Mouse (Mus musculus): ENCODE measurements around the gene Dact1. TPM values are rescaled to one million over a fixed set of nuclear protein-coding genes. Genes with fewer than 3 reads are reported as not detected.

The Dact1 gene
- polyA plus RNA-seq, 1 experiment: 58.5 TPM

DNA sequence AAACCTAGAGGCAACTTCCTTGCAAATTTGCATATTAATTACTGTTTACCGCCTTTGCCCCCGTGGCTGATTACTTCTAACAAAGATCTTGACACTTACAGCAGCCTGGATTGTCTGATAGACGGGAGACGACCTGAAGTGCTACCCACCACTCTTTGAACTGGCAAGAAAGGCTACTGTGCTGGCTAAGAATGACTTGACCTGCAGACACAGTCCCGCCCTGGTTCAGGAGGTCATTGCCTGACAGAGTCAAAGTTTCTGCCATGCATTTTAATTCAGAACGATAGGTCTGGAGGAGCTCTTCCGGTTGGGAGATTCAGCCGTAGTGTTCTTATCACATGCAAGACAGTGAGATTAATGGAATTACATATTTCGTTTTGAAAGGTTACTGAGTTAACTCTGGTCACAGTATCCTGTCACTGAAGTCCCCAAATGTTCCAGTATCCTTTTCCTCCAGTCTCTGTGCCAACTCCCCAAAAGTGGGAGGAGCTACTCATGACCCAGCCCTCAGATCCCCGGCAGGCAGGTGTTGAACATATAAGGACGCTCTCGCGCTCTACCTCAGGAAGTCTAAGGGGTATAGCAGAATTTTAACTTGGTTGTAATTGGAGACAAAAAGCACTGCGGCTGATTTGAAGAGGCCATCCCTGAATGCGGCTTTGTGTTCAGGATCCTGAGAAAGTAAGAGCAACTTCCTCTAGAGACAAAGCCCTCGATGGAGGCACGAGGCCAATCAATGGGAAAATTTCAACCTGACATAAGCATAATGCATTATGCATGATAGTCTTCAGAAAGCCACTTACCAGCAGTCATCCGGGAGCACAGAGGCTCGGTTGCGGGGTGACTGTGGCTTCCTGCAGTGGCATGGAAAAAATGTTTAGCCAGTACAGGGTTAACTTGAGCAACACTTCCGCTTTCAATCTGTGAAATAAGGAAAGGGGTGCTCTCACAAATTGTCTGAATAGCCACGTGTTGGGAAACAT, 15.4 kb upstream of the Dact1 start:
- TF ChIP-seq CTCF (IDR thresholded peaks at IDR 0.05; ENCODE audit: borderline replicate concordance, extremely low read depth, insufficient read depth, insufficient read length) (no peak), POLR2A (IDR thresholded peaks at IDR 0.05; ENCODE audit: borderline replicate concordance, extremely low read depth, insufficient read depth, insufficient read length, poor library complexity, severe bottlenecking) (no peak)
- peak; percentile 70 for DNase-seq (ENCODE audit: low read depth)

DNA sequence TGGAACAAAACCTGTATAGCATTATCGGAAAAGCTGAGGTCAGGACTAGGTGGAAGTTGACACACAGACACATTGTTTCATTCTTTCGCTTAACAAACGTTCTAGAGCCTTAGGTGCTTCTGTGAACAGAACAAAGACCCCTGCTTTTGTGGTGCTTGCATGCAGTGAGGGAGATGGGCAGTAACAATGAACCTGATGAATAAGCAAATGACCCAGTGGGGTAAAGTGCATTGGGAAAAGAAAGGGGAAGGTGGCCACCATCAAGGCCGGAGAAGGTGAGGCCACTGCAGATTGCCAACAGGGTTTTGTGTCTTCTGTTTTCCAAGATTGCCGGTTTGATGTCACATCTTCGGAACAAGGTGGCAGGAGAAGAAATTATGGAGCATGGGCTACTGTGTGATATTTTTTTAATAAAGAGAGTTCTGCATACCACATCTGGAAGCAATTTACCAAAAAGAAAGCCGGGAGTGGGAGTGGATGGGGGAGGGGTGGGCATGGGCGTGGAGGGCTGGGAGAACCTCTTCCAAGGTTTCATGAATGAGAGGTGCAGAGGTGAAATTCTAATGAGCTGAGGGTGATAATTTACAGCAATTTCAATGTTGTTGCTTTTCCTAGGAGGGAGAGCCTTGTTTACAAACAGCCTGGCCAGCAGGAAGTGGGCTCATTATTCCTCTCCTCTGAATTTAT, 12.7 kb upstream of the Dact1 start:
- no peak for TF ChIP-seq CTCF (IDR thresholded peaks at IDR 0.05; ENCODE audit: borderline replicate concordance, extremely low read depth, insufficient read depth, insufficient read length)
- no peak for TF ChIP-seq POLR2A (IDR thresholded peaks at IDR 0.05; ENCODE audit: borderline replicate concordance, extremely low read depth, insufficient read depth, insufficient read length, poor library complexity, severe bottlenecking)
- no peak for DNase-seq (ENCODE audit: low read depth)

DNA sequence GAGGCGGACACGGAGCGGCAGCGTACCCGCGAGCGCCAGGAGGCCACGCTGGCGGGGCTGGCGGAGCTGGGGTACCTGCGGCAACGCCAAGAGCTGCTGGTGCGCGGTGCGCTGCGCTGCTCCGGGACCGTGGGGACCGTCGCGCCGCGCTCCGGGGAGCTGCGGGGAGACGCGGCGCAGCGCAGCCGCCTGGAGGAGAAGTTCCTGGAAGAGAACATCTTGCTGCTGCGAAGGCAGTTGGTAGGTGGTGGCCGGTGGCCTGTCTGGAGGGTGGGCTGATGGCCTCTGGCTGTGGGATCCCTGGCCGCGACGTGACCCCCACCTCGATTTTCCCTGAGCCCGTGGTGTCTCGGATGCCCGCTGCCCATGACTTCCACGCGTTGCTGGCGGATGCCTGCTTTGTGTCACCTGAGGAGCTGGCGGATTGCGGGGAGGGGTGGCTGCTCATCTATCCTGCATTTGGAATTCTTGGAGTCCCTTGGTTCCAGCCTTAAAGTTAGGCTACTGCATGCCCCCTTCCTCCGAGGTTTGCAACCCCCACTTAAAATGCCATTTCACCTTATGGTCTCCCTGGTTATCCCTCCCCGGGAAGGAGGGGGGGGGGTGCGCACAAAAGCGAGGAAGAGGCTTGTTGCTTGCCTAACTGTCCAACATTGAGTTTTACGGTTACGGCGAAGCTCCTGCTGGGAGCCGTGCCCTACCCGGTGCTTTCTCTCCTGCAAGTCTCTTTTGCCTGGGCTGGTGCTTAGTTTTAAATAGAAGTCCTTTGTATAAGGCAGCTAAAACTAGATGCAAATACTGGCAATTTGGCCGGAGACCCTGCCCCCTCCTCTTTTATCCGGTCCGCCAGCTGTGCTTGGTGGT, 616 bp downstream of the Dact1 start:
- DNase-seq (ENCODE audit: low read depth): peak; percentile 62
- no peak for TF ChIP-seq POLR2A (IDR thresholded peaks at IDR 0.05; ENCODE audit: borderline replicate concordance, extremely low read depth, insufficient read depth, insufficient read length, poor library complexity, severe bottlenecking)
- TF ChIP-seq CTCF (IDR thresholded peaks at IDR 0.05; ENCODE audit: borderline replicate concordance, extremely low read depth, insufficient read depth, insufficient read length): no peak

DNA sequence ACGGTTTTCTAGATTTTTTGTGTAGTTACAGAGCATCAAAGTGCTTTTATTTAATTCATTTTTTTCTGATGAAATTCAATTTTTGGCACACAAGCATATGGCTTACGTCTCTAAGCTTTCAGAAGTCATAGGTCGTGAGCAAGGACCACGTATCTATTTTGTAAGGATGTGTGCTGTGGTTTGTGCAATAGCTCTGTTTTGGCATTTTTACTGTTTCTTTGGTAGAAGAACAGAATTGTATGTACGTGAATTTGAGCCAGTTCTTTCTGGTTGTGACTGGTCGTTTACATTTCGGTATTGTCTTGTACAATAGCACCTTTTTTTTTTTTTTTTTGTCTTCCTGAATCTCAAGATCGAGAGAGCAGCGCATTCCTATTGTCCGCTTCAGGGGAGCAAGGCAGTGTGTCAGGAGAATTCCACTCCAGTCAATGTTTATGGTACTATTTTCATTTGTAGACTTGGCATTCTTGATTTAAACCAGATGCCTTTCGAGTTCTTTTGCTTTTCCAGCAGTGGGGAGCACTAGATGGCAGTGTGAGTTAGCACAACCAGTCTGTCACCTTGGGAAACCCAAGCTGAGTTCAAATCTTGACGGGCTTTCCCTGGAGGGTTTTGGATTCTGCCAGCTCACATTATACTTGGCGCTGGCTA, 1.7 kb downstream of the Dact1 start:
- DNase-seq (ENCODE audit: low read depth): peak; percentile 91
- peak; percentile 64; the same call in 1 of the 2 replicates for TF ChIP-seq CTCF (IDR thresholded peaks at IDR 0.05; ENCODE audit: borderline replicate concordance, extremely low read depth, insufficient read depth, insufficient read length)
- no peak for TF ChIP-seq POLR2A (IDR thresholded peaks at IDR 0.05; ENCODE audit: borderline replicate concordance, extremely low read depth, insufficient read depth, insufficient read length, poor library complexity, severe bottlenecking)

DNA sequence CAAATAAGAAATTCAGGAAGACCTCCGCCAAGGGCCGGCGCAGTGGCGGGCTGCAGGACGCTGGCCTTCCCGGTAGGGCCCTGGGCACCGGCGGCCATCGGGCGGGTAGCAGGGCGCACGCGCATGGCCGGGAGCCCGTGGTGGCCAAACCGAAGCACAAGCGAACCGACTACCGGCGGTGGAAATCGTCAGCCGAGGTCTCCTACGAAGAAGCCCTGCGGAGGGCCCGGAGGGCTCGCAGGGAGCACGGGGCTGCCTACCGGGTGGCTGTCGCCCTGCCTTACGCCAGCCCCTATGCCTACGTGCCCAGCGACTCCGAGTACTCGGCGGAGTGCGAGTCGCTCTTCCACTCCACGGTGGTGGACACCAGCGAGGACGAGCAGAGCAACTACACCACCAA, 8.6 kb downstream of the Dact1 start:
- TF ChIP-seq CTCF (IDR thresholded peaks at IDR 0.05; ENCODE audit: borderline replicate concordance, extremely low read depth, insufficient read depth, insufficient read length) (no peak), POLR2A (IDR thresholded peaks at IDR 0.05; ENCODE audit: borderline replicate concordance, extremely low read depth, insufficient read depth, insufficient read length, poor library complexity, severe bottlenecking) (no peak)
- no peak for DNase-seq (ENCODE audit: low read depth)

DNA sequence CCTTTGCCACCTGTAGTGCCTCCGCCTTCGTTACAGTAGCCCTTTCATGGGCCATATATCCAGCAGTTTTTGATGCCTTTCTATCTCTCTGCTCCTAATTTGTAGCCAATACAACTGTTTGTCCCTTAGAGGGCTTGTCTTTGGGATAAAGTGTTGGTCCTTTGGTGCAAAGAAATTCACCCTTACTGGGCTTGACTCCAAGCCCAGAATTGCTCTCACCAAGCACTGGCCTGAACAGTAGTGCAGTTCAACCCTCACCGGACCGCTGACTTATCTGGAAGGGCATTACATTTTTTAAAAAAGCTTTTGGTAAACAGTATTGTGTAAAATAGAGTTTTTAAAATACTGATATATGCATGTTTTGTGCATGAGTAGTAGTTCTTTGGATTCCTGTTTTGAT, 9.9 kb downstream of the Dact1 start:
- DNase-seq (ENCODE audit: low read depth): no peak
- TF ChIP-seq POLR2A (IDR thresholded peaks at IDR 0.05; ENCODE audit: borderline replicate concordance, extremely low read depth, insufficient read depth, insufficient read length, poor library complexity, severe bottlenecking): no peak
- no peak for TF ChIP-seq CTCF (IDR thresholded peaks at IDR 0.05; ENCODE audit: borderline replicate concordance, extremely low read depth, insufficient read depth, insufficient read length)

DNA sequence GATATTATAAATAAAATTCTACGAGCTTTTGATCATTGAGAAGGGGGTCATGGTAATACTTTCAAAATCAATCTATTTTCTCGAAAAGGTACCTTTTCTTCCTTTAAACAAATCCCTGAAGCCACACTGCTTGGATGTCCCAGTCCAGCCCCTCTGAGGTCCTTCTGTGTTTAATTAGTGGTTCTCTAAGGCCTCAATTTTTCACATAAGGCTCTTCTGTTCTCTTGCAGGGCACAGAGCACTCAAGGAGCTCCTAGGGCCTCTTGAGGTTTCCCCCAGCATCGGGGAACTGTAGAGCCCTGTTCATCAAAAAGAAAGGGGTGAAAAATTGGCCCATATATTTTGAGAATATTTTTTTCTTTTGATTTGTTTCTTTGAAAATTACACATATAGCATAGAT, 23.0 kb downstream of the Dact1 start:
- TF ChIP-seq CTCF (IDR thresholded peaks at IDR 0.05; ENCODE audit: borderline replicate concordance, extremely low read depth, insufficient read depth, insufficient read length): no peak
- no peak for TF ChIP-seq POLR2A (IDR thresholded peaks at IDR 0.05; ENCODE audit: borderline replicate concordance, extremely low read depth, insufficient read depth, insufficient read length, poor library complexity, severe bottlenecking)
- no peak for DNase-seq (ENCODE audit: low read depth)

DNA sequence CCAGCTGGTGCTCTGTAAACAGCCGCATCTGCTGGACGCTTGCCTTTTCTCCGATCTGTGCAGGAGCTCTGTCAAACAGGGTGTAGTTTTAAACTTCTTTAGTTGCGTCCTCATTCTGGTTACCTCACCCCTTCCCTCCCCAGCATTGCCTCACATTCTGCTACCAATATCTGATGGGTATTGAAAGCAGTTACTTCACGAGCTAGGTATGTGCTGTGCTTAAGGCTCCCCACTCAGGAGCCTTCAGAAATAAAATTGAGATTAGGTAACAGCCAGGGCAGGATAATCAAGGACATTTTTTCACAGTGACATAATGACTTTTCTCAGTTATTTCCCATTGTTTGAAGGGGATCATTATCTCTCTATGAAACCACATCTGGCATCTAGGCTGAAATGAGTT, 23.9 kb downstream of the Dact1 start:
- no peak for DNase-seq (ENCODE audit: low read depth)
- TF ChIP-seq POLR2A (IDR thresholded peaks at IDR 0.05; ENCODE audit: borderline replicate concordance, extremely low read depth, insufficient read depth, insufficient read length, poor library complexity, severe bottlenecking): no peak
- no peak for TF ChIP-seq CTCF (IDR thresholded peaks at IDR 0.05; ENCODE audit: borderline replicate concordance, extremely low read depth, insufficient read depth, insufficient read length)

DNA sequence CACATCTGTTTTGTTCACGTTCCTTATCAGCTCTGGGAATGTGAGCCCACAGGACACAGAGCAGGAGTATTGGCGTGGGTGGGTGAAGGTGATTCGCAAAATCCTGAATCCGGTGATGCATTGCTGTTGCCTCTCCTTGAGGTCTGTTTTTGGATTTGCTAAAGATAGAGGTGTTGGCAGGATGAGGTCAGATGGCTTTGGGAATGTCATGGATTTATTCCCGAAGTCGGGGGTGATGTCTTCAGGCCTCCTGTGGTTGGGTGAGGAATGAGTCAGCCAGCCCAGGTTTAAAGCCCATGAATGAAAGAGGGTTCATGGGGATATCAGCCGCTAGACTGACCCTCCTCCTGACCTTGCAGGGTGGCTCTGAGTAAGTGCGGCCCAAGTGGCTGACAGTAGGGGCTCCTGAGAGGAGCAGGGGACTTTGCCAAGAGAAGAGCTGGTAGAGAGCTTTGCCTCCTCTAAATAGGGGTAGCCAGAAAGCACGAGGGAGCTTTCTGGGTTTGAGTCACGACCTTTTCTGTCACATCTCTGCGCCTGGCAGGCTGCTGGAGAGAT, 27.4 kb downstream of the Dact1 start:
- no peak for DNase-seq (ENCODE audit: low read depth)
- TF ChIP-seq CTCF (IDR thresholded peaks at IDR 0.05; ENCODE audit: borderline replicate concordance, extremely low read depth, insufficient read depth, insufficient read length): no peak
- TF ChIP-seq POLR2A (IDR thresholded peaks at IDR 0.05; ENCODE audit: borderline replicate concordance, extremely low read depth, insufficient read depth, insufficient read length, poor library complexity, severe bottlenecking): no peak

DNA sequence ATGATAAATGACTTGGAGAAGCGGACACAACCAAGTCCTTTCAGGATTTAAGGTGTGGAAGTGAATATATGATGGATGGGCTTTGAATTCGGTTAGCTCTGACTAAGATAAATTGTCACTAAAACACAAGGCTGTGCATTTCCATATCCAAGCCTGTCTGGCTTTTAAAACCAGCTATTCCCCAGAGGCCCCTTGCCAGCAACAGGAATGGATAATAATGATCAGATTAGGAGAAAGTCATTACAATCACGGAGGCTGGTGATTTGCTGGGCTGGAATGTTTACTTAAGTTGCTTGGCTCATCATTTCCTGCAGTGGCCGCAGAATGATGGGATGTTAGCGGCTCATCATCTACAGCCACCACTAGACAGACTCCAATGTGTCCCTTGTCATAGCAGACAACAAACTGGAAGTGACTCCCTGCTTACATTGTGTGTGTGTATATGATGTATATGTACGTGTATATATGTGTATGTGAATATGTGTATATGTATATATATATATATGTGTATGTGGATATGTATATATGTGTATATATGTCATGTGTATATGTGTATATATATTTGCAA, 28.3 kb downstream of the Dact1 start:
- peak; percentile 71 for DNase-seq (ENCODE audit: low read depth)
- TF ChIP-seq CTCF (IDR thresholded peaks at IDR 0.05; ENCODE audit: borderline replicate concordance, extremely low read depth, insufficient read depth, insufficient read length) (no peak), POLR2A (IDR thresholded peaks at IDR 0.05; ENCODE audit: borderline replicate concordance, extremely low read depth, insufficient read depth, insufficient read length, poor library complexity, severe bottlenecking) (no peak)

Data from brain, embryonic 14.5 days (tissue).